Mouse (Mus musculus) retina, postnatal 1 day (tissue): Measurements from ENCODE around the gene Paqr6.
"Not testable (repeated sequence)": the region's sequence is repeated elsewhere in the genome, so short reads cannot be mapped to it uniquely, and the experiment has no call there.

ENCODE experiments used
- DNase-seq: peaks from one replicate; pipeline ENCODE4 v3.0.0-alpha.2; 2012

Paqr6 gene

DNA sequence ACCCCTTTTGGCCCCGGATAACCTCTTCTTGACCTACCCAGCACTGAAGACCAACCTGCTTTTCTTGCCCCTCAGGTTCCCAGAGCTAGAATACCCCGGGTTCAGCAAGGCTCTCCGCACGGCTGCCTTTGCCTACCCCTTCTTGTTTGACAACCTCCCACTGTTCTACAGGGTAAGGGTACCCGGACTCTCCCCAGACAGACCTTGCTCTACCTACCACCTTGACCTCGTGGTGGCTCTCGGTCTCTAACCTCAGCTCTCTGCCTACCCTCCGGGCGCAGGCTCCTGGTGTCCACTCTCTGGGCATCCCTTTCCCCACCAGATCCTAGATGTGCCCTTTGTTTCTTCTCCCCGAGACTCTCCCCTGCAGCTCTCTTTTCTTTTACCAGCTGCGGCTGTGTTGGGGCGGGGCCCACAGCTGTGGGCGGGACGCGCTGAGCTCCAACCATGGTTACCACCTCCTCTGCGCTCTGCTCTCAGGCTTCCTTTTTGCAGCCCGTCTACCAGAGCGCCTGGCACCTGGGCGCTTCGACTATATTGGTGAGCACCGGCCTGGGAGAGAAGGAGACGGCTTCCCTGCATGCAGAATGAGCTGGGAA, 2.5 kb downstream of the Paqr6 start:
- peak; percentile 55 for DNase-seq

- not testable (repeated sequence) for DNase-seq
Observed at GRCm38 (mm10) chr3:88367517-88367916, 3.1 kb downstream of the Paqr6 start.

DNA sequence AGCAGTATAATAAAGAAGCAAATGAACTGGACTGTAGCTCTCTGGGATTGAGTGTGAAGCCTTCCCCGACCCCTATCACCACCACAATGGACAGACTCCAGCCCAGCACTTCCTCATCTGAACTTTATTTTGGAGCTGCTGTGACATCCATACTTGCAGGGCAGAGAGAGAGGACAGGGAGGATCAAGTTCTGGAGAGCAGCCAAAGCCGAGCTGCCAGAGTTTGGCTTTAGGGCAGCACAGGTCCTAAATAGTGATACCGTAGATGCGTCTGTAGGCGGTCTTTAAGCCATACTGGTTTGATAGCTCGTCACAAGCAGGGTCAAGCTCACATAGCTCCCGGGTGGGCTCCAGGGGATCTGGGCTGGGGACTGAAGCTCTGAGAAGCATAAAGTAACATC, 4.1 kb downstream of the Paqr6 start:
- DNase-seq: not testable (repeated sequence)

DNA sequence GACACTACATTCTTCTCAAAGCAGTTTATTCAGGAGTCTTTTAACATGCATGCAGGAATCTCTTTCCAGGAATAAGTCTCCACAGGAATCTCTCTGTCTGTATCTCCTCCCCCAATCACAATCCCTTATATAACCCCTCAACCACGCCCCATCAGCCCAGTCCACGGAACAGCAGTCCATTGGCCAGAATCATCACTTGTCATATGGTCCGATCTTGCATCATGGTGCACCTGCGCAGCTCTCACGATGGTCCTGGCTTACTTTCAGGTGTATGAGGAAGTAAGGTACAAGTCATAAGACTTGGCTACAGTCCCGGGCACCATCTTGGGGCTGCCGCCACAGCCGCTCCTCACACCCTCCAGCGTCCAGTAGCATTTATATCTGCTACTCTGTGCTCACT, 8.3 kb downstream of the Paqr6 start, which contains the start of gene Bglap3:
Bglap3 (minus strand) TSS at position 101 of the 400 bp plus-strand sequence.
- not testable (repeated sequence) for DNase-seq

- peak; percentile 69 for DNase-seq
Observed at GRCm38 (mm10) chr3:88375750-88376626, 11.6 kb downstream of the Paqr6 start.

- not testable (repeated sequence) for DNase-seq
Observed at GRCm38 (mm10) chr3:88376644-88377043, 12.3 kb downstream of the Paqr6 start.

DNA sequence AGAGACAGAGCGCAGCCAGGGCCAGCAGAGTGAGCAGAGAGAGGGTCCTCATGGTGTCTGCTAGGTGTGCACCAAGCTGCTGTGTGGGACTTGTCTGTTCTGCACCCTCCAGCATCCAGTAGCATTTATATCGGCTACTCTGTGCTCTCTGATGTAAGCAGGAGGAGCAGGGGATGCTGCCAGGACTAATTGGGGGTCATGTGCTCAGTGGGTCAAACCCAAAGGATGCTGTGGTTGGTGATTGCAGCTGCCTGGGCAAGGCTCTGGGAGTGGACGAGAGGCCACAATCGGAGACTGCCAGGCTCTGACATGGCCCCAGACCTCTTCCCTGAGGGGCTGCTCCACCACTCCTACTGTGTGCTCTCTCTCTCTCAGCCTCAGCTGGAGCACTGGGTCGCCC, 14.2 kb downstream of the Paqr6 start, which contains the start of gene Bglap2:
Bglap2 (minus strand) TSS at position 101 of the 400 bp plus-strand sequence.
- DNase-seq: not testable (repeated sequence)

GRCm38 (mm10) chr3:88381389-88382315, 17.3 kb downstream of the Paqr6 start:
- DNase-seq: peak; percentile 84

DNA sequence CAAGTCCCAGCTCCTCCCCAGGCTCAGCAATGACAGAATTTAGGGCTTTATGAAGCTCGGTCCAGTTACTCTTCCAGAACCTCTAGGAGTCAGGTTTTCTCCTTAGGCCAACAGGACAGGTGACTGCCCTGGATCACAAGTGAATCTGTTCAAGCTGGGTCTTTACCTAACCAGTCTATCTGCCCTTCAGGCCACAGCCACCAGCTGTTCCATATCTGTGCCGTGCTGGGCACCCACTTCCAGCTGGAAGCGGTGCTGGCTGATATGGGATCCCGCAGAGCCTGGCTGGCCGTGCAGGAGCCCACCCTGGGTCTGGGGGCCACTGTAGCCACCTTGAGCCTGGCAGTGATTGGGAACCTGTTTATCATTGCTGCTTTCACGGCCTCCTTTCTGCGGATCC, 18.0 kb downstream of the Paqr6 start:
- not testable (repeated sequence) for DNase-seq

- DNase-seq: no peak
Observed at GRCm38 (mm10) chr3:88384364-88384763, 20.0 kb downstream of the Paqr6 start, which contains the start of gene Bglap. Bglap (minus strand) TSS chr3:88384464.

DNA sequence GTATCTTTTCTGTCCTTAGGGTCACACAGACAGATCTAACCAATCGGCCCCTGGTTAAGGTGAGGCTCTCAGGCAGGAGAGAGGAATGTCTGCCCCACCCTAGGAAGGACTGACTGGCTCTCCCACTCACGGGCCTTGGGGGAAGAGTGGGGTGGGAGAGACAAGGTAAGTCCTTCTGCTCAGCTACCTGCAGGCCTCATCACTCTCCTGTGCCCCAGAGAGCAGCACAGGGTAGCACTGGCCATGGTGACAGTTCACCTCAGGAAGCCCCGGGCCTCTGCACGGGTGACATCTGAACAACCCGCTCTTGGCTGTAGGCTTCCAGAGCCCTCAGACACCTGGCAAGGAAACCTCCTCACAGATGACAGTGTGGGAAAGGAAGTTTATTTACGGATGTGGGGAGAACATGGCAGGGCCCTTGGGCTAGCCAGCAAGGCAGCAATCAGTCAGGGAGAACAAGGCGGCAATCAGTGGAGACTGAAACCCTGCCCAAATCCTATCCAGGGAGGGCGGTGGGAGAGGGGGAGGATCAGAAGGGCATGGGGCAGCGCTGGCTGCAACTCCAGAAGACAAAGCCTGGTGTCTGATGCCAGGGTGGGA, 29.5 kb downstream of the Paqr6 start:
- DNase-seq: no peak

GRCm38 (mm10) chr3:88395288-88395687, 30.9 kb downstream of the Paqr6 start:
- DNase-seq: no peak

DNA sequence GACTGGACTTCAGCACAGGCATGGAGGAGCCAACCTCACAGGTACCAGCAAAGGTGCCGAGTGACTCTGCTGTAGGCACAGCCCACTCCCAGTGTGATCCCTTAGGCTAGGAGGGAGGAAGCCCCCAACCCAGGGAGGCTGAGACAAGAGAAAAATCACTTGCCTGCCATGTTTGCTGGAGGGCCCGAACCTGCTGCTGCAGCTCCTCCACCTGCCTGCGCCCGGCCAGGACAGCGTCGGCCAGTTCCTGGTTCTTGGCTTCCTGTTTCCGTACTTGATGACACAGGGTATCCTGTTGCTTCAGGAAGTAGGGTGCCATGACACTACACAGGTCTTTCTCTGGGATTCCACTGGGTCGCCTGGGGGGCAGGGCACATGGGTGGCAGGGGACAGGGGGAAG, 31.4 kb downstream of the Paqr6 start:
- no peak for DNase-seq

DNA sequence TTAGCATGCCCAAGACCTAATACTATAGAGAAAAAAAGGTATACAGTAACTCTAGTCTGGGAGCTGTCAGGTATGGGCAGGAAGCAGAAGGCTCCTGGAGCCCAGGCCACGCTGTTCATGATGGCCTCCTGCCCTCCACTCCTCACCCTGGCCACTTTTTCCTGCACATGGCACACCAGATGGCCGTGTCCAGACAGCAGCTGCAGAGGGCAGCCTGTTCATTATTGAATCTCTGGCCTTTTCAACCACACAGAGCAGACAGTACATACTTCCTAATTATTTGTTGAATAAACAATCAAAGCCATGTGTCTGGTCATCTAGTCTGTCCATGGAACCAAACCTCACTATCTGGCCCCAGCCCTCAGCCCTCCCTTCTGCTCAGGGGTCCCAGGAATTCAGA, 34.3 kb downstream of the Paqr6 start:
- no peak for DNase-seq

GRCm38 (mm10) chr3:88403522-88404230, 39.3 kb downstream of the Paqr6 start:
- no peak for DNase-seq

DNA sequence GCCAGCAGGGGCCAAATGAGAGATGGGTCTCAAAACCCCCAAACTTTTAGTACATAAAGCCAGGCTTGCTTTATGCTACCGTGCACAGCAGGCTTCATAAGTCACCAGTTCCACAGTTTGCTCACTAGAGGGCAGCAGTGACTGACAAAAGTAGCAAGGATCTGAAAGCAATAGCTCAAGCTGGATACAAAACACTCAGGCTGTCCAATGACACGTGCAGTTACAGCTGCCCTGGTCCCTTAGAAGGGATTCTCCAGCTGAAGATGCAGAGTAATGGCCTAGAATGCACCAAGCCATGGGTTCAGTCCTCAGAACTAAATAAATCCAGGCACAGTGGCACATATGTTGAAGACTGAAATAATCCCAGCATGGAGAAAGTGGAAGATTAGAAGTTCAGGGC, 42.7 kb downstream of the Paqr6 start:
- peak; percentile 93 for DNase-seq

DNA sequence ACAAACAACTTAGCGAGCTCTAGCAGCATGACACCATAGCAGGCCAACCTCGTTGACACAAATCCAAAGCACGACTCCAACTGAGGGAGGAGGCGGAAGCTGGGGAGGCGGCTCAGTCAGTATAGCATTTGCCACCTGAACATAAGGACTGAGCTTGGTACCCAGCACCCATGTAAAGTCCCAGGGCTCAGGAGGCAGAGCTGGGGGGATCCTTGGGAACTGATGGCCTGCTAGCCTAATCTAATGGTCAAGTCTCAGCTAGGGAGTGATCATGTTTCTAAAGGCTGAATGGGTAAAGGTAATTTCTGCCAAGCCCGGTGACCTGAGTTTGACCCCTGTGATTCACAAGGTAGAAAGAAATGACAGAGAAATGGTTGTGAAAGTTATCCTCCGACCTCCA, 43.1 kb downstream of the Paqr6 start:
- no peak for DNase-seq

GRCm38 (mm10) chr3:88408953-88409352, 44.6 kb downstream of the Paqr6 start:
- DNase-seq: no peak

DNA sequence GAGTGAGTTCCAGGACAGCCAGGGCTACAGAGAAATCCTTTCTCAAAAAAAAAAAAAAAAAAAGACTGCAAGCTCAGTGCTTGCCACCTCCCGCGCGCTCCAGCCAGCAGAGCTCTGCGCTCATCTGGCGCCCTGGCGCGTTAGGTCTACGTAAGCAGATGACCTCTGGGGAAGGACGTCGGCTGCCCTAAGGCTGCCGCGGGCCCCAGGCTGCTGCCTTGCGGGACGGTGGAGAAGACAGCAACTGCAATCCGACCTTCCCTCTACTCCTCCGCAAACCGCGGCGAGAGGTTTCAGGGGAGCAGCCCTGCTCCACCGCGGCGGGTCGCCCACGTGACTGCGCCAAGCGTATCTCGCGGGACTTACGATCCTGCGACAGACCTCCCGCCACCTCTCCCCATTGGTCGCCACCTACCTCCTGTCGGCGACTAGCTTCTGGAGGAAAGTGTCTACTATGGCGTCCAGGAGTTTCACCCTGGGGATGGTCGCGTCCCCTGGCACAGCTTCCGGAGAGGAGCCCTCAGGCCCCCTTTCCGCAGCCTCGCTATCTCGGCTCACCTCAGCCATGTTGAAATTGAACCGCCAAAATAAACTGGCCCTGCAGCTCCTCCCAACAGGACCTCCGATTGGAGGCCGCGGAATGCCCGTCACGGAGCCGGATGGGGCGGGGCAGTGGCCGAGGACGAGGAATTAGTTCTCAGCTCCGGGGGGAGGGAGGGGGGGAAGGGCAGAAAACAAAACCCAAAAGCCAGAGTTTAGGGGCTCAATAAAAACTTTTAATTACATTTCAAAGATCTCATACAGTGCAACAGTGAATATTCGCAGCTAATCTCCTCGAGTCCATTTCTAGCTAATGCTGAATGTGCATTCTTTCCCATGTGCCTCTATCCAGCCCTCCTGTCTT, 45.6 kb downstream of the Paqr6 start, which contains the start of gene Pmf1:
Pmf1 (minus strand) TSS at position 591 of the 904 bp plus-strand sequence.
- peak; percentile 95 for DNase-seq

GRCm38 (mm10) chr3:88410645-88411031, 46.3 kb downstream of the Paqr6 start:
- DNase-seq: no peak

- DNase-seq: no peak
Observed at GRCm38 (mm10) chr3:88411681-88412080, 47.3 kb downstream of the Paqr6 start.
